Mouse (Mus musculus): ENCODE data around the gene Ell3.

DNA sequence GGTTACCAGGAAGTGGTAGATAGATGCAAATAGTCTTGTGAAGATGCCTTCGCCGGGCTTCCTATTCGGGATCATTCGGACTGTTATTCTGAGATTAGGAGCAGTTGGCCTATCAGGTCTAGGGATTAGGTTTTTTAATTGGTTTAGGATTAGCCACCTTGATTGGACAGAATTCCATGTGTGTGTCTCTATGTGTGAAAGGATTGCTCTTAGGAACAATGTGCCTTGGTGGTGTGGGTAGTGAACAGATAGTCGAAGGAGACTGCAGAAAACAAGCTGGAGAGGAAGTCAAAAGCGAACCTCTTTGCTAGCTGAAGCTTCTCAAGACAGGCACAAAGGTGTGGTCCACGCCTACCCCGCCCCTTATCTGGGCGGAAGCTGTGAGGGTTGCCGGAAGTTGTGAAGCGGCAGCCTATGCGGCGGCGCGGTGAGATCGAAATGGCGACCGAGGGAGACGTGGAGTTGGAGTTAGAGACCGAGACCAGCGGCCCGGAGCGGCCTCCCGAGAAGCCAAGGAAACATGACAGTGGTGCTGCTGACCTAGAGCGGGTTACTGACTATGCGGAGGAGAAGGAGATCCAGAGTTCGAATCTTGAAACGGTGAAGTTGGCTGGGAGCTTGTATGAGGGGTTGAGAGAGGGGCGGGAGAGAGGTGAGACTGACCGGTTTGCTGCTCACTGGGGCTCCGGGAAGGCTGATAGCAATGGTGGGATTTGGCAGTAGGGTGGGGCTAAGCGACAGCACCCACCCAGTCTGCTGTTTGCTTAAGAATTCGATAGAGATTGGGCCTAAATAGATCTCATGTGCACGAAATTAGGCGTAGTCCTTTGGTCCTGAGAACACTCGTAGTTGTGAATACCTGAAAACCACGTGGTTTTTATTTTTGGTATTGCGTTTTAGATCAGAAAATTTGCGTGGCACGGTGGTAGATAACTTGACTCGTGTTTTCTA is 12.9 kb upstream of the Ell3 start, which contains the start of gene Serinc4:
- TF ChIP-seq POLR2AphosphoS2 (IDR thresholded peaks at IDR 0.05; ENCODE audit: insufficient read length, low read depth), result peak; percentile 92
- peak; percentile 80 for TF ChIP-seq POLR2A (IDR thresholded peaks at IDR 0.05; ENCODE audit: insufficient read length, low read depth)
- TF ChIP-seq MAX (IDR thresholded peaks at IDR 0.05; ENCODE audit: low read depth), result no peak
- no peak for TF ChIP-seq SRF (IDR thresholded peaks at IDR 0.05; ENCODE audit: control insufficient read depth, insufficient read length, low read depth)
- TF ChIP-seq CEBPB (IDR thresholded peaks at IDR 0.05; ENCODE audit: insufficient read depth, poor library complexity, severe bottlenecking), result no peak
- no peak for TF ChIP-seq TCF12 (IDR thresholded peaks at IDR 0.05; ENCODE audit: insufficient read depth, poor library complexity, severe bottlenecking)
- TF ChIP-seq E2F4 (IDR thresholded peaks at IDR 0.05; ENCODE audit: insufficient read depth), result no peak
- TF ChIP-seq MYOD1 (IDR thresholded peaks at IDR 0.05; ENCODE audit: control insufficient read depth in 1 of 3, insufficient read length in 2 of 3, low read depth in 2 of 3), result no peak
- no peak for TF ChIP-seq TCF3 (IDR thresholded peaks at IDR 0.05; ENCODE audit: insufficient read length, low read depth)
- no peak for TF ChIP-seq USF1 (IDR thresholded peaks at IDR 0.05; ENCODE audit: low read depth)
- TF ChIP-seq MYOG (IDR thresholded peaks at IDR 0.05; ENCODE audit: control insufficient read depth in 1 of 3, insufficient read depth in 1 of 3, insufficient read length in 2 of 3, low read depth in 2 of 3), result peak in 1 of 3 experiments; percentile 5
